Mouse (Mus musculus): Measurements from ENCODE around the gene Wnt16.
"Not testable (repeated sequence)": the region's sequence is repeated elsewhere in the genome, so short reads cannot be mapped to it uniquely, and the experiment has no call there.

Gene Wnt16

DNA sequence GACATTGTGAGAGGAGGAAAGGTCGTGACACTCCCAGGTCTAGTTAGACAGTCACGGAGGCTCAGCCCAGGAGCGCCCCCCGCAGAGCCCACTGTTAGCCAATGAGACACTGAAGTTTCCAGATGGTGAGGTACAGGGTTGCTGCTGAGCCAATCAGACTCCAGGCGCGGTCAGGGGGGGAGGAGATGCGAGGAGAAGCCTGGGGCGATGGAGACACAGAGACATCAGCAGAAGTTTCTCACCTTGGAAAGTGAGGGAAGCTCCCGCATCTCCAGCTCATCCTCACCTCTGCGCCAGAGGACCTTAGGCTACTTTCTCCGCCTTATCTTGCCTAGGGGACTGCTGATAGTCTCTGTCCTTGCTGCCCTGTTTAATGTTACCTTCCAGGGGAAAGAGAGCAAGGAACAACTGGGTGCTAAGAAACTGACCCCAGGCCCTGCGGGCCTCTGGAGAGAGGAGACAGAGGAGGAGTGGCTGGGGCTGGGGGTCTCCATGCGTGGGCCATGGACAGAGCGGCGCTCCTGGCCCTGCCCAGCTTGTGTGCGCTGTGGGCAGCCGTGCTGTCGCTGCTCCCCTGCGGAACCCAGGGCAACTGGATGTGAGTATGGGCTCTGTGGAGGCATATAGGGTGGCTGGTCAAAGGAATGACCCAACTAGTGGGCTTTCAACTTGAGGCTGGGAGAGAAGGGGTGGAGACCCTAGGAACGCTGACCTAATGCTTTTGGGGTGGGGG, at the start of gene Wnt16:
Gene Wnt16 (plus strand): TSS at position 224 of the 733 bp plus-strand sequence.
- no peak for DNase-seq (ENCODE audit: low spot score in 2 of 2)

DNA sequence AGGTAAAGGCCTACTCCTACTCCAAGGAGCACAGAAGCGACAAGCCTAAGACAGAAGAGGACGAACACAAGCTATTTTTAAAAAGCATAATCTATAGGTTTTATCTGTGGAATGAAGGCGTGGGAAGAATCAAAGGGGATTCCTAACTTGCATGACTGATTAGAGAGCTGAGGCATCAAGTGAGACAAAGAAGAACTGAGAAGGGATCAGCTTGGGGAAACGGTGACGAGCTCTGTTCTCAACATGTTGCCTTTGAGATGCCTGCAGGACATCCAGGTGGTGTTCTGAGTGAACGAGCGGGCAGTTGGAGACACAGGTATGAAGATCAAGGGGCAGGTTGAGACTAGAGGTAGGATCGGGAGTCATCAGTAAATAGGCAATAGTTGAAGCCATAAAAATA, 44.7 kb upstream of the Wnt16 start:
- DNase-seq (ENCODE audit: low spot score in 2 of 2) = no peak

DNA sequence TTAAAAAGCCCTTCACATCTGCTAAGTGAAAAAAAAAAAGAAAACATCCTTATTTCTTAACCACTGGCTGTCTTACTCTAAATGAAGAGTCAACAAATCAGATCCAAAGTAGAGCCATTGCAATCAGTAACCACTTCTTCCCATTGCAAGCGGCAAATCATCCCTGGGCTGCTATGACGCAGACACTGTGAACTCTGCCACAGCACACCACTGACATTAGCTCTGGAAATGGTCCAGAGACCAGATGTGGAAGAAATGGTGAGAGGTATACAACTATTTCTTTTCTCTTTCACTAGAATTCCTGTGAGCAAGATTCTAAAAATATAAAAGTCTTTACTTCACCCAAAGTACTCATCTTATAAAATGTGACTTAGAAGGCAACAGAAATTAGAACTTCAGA, 41.3 kb upstream of the Wnt16 start:
- no peak for DNase-seq (ENCODE audit: low spot score in 2 of 2)

DNA sequence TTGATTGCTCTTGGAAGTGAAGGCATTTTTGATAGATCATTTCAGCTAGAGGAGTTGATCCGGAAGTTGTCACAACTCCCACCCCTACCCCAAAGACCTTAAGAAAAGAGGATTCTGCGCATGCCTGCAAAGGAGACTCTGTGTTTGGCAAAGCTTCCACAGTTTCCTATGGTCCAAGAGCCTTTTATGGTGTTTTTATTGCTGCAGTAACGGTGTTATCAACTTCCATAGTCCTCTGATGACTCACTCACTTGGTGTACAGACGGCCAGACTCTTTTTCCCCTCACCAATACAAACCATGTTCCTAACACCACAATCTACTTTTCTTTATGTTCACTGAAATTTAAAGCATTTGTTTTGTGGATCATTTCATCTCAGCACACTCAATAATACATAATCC, 29.2 kb upstream of the Wnt16 start:
- DNase-seq (ENCODE audit: low spot score in 2 of 2) = no peak

DNA sequence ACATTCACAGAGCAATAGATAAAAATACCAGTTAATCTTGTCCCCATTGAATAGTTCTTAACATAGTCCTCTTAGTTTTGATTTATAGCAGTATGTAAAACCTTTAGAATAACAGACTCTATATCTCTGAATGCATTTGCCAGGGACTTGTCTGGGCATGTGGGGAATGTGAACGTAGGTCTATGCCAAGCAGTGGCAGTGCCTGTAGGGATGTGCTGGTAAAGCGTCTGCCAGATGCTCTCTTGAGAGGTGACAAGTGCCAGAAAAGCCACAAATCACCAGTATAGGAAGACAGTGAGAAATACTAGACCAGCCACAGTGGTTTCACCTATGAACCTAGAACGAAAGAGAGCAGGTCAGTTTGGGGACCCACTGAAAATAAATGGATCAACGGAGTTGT, 25.5 kb upstream of the Wnt16 start:
- DNase-seq (ENCODE audit: low spot score in 2 of 2) = no peak

DNA sequence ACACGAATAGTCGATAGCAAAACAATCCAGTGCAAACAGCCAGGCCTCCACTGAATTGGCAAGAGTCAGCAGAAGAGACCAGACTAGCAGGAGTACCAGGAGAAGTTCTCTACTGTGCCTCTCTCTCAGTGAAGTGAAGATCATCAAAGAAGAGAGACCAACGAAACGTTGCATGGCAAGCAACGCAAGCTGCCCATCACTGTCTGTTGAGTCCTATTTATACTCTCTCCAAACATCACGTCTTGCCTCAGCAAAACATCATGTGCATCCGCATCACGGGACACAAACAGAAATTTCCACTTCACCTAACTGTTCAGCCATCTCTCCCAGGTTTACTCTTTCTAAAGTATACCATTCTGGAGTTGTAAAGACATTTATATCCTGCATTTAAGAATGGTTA, 23.9 kb upstream of the Wnt16 start:
- not testable (repeated sequence) for DNase-seq (ENCODE audit: low spot score in 2 of 2)

DNA sequence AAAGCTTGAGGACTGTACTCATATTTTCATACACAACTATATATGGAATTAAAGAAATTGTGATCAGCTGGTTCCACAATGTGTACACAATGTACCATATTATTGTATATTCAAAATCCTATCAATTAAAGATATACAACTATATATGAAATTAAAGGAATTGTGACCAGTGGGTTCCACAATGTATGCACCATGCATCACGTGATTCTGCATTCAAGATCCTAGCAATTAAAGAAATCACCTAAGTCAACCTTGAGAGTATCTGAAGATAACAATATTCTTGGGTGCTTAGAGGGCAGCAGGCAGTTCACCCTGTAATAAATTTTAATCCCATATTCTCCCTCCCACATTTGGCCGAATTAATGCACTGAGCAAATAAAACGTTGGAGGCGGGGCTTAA, 22.0 kb upstream of the Wnt16 start:
- no peak for DNase-seq (ENCODE audit: low spot score in 2 of 2)

DNA sequence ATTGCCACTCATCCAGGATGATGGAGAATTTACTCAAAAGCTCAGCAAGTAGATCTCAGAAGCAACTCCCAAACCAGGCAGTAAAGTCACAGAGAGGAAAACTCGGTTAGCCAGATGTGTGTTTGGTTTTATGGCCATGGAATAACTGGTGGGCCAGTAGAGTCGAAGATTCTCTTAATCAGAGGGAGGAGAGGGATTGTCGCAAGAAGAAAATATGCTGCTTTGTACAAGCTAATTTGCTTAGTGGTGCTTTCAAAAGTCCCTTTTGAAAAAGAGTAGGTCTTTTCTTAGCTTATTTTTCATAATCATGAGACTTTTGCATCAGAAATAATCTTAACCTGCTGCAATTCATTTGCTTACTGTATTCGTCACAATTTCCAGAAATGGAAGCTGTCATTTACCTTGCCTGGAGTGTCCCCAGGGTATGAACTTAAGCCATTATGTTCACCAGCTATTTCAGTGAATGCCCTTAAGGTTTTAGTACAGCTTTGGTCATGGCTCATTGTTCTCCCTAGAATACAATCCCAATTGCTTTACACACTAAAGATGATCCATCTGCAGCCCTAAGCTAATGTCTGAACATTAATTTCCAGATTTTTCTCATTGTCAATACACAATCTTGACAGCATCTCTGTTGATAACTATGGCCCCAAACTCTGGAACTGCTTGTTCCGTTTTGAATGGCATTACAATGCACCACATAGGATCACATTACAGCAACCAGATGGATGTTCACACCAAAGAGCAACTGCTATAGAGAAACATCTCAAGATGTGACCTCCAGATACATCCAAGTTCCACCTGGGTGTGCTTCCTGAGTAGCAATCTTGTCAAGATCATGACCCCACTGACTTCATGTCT, 20.0 kb upstream of the Wnt16 start:
- DNase-seq (ENCODE audit: low spot score in 2 of 2) = no peak

DNA sequence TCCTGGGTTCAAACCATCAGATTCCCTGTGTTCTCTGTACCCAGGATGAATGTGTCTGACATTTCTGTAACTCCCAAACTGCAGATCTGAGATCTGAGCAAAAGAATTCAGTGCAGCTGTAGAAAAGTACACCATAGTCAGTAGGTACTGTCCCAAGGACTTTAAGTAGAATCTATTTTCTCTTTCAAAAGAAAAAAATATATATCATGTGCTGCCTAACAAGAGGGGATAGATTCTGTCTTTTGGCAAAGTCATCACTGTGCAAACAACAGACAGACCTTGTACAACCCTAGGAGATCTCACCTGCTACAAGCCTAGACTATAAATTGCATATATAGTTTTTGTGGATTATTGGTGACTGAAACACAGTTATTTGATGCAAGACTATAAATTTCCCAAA, 19.4 kb upstream of the Wnt16 start:
- no peak for DNase-seq (ENCODE audit: low spot score in 2 of 2)

DNA sequence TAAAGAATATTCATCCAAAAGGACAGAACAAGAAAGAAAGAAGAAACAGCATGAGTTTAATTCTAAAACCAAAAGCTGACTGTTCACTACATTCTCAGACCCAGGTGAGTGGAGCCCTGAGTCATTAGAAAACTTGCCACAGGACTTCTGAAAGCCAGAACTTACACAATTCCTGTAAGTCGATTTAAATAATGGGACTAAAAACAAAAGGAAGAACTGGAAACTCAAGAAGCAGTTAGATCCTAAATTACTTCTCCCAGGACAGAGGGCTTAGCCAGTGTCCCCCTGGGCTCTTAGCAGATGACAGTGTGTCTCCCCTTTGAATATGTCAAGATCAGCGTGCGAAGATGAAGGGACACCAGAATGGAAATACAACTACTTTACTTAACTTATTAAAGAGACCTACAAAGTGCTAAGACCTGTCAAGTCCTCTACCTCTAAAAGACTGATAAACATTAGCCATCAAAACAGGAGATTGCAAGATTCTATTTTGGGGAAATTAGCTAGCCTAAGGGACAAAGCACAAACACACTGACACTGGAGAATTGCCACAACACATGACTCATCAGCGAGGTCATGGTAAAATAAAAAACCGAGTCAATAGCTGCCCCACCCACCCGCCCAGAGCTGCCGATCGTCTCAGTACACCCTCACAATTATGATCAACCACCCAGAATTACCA, 18.0 kb upstream of the Wnt16 start:
- DNase-seq (ENCODE audit: low spot score in 2 of 2) = no peak

DNA sequence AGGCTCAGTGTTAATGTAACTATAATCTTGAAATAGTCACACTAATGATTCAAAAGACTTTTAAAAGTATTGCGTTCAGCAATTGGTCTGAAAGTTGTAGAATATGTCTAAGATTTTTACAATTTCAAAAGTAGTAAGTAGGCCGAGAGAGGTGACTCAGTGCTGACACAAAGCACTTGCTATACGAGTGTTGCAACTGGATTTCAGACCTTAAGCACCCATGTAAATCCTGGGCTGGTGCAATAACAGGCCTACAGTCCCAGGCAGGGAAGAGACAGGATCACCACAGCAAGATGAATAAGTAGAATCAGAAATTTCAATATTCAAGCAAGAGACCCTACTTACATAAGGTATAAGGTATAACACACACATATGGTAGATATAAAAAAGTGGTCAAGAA, 10.1 kb upstream of the Wnt16 start:
- DNase-seq (ENCODE audit: low spot score in 2 of 2) = no peak

DNA sequence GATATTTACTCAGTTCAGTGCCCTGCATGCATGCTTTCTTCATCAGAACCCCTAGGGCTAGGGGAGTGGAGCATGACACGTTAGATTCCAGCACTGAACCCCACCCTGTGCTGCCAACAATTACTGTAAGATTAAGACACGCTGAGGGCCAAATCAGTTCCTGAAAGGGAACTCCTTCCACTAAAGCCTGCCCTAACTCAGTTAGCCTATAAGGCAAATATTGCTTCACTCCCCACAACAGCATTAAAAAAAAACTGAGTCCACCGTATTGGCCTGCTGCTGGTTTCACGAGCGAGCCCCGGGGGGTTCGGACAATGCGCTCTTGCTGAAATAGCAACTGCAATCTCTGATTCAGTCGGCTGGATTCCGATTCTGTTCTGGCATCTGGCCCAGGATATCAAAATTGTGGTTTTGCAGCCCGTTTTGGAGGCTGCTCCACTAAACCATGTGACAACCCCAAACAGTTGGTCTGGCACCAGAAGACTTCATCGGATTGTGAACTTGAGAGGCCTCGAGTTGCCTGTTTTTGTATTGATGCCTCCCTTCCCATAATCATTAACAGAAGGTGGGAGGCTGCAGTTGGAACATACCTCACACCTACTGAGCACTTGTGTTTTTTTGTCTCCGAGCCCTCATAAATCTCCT, 7.7 kb upstream of the Wnt16 start:
- peak in 1 of 2 experiments; percentile 29 for DNase-seq (ENCODE audit: low spot score in 2 of 2)

DNA sequence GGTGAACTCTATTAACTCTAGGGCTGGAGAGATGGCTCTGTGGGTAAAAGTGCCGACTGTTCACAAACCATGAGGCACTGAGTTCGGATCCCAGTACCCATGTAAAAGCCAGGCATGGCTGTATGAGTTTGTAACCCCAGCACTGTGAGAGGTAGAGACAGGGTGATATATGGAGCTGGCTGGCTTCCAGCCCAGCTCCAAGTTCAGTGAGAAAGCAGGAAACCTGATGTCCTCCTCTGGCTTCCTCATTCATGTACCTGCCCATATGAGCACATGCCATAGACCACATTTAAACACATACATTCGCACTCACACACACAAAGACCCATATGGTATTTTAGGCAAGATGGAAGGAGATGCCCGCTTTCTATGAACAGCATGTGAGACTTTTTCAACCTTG, 5.6 kb upstream of the Wnt16 start:
- DNase-seq (ENCODE audit: low spot score in 2 of 2) = no peak

DNA sequence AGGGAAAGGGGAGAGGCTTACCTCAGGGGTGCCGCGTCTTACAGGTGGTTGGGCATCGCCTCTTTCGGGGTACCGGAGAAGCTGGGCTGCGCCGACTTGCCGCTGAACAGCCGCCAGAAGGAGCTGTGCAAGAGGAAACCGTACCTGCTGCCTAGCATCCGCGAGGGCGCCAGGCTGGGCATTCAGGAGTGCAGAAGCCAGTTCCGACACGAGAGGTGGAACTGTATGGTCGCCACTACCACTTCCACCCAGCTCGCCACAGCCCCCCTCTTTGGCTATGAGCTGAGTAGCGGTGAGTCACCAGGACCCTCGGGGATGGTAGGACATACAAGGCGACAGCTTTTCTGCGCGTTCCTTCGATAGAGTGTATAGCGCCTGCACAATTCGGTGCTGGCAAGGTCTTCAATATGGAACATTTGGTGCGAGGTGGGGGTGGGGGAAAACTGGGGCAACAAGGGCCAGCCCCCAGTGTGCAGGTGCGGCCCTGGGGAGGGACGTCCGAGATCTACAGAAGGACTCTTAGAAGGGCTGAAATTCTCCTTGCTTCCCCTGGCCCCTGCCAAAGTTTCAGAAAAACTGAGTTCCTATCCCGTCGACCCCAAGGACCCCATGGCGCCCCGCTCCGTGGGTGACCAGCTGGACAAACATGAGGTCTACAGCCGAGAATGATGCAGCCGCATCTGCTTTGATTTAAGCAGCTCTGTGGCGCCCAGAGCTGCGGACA, 872 bp downstream of the Wnt16 start:
- peak in 1 of 2 experiments; percentile 18 for DNase-seq (ENCODE audit: low spot score in 2 of 2)

DNA sequence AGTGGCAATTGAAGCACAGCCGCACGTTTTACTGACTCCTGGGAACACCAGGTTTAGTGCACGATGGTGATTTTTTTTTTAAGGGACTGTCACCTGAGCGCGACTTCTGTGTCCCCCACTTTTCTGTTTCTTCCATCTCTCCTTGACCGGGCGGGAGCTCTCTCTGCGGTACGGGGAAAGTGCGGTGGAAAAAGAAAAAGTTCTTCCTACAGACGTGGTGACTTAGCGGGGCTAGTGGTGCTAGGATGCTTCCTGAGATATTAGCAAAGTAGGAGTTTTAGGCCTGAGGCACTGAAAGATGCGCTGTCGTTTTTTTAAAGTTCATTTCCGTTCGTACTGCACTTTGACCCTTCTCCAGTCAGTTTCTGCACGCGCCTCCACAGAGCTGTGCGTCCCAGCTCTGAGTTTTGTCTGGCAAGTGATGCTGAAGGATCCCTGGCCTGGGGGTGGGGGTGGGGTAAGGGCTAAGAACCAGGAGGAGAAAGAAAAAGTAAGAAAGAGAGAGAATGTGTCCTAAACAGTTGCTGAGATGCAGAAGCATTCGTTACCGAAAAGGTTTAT, 1.5 kb downstream of the Wnt16 start:
- no peak for DNase-seq (ENCODE audit: low spot score in 2 of 2)

DNA sequence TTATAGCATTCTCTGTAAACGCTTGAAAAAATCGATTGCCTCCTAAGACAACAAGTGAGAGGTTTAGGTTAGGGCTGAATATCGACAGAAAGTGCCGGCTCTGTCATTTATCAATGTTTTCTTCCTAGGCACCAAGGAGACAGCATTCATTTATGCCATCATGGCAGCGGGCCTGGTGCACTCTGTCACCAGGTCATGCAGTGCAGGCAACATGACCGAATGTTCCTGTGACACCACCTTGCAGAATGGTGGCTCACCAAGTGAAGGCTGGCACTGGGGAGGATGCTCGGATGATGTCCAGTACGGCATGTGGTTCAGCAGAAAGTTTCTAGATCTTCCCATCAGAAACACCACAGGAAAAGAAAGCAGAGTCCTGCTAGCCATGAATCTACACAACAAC, 2.8 kb downstream of the Wnt16 start:
- DNase-seq (ENCODE audit: low spot score in 2 of 2) = no peak

DNA sequence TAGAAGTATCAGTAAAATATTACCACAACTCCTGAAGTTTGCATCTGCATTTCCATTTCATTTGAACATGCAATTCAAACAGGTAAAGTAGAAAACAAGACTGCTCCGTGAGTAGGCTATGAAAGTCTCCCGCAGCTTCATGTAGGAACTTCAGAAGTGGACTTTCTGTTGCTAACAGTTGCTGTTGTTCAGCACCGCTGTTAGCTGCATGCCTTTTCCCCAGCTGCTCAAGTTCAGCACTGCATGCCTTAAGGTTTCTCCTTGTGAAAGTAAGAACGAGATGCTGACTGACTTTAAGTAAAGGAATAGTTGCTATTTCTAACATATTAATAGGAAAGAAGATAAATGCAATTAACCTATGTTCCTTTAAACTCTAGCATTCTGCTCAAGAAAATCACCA, 4.0 kb downstream of the Wnt16 start:
- no peak for DNase-seq (ENCODE audit: low spot score in 2 of 2)

DNA sequence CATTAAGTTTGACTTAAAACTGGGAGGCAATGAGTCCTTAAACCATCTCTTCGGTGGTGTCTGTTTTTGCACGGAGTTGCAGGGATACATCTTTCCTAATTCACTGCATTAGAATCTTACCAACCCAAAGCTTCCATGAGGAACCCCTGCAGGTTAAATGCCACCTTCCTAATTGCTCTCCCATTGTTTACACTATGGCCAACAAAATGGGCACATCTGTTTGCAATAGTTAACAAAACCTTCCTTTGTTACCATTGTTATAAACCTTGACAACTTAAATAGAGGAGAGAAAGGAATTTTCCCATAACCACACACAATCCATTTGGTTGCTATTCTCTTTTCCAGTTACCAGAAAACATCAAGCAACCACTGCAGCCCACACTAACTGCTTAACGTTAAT, 5.9 kb downstream of the Wnt16 start:
- DNase-seq (ENCODE audit: low spot score in 2 of 2) = no peak

DNA sequence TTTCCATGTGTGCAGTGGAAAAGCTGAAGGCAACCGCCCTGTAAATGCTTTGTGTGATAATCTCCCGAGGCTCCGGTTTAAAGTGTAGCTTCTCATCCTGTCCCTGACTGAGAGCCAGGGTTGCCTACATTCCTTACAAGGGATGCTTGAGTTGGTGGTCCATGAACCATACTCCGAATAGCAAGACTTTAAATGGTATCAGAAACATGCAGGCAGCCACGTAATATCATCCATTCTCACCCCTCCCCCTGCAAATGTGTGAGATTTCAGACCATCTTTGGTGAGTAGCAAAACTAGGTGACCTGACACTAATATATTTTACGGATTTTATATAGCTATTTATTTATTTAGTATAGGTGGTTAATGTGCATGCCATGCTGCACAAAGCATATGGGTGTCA, 9.0 kb downstream of the Wnt16 start:
- no peak for DNase-seq (ENCODE audit: low spot score in 2 of 2)

DNA sequence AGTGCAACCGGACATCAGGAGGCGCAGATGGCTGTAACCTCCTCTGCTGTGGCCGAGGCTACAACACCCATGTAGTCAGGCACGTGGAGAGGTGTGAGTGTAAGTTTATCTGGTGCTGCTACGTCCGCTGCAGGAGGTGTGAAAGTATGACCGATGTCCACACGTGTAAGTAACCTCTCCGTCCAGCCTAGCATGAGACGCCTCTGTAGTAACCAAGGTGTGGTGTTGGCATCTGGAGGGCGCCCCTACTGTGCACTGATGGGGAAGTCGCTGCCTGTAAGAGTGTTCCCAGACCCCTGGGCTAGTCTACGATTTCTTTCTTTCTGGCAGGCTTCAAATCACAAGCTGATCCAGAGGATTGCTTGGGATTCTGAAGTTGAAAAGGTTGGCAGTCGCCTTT, 10.0 kb downstream of the Wnt16 start:
- no peak for DNase-seq (ENCODE audit: low spot score in 2 of 2)

Data from cerebellum, postnatal 4 days (tissue).